Mouse (Mus musculus) telencephalon, adult 2 months (tissue): ENCODE data around the gene Galnt2.

Experiments
- DNase-seq: peaks from one replicate; pipeline ENCODE4 v3.0.0-alpha.2; 2011; ENCODE audit warnings: low read depth, low spot score

Gene Galnt2

GRCm38 (mm10) chr8:124321227-124321840 is 90.1 kb downstream of the Galnt2 start:
- no peak for DNase-seq

- no peak for DNase-seq
These were observed 92.2 kb downstream of the Galnt2 start for GRCm38 (mm10) chr8:124323356-124323755.

- no peak for DNase-seq
These were observed 97.1 kb downstream of the Galnt2 start for GRCm38 (mm10) chr8:124328259-124328658.

GRCm38 (mm10) chr8:124329690-124330089 is 98.5 kb downstream of the Galnt2 start:
- DNase-seq, result no peak

GRCm38 (mm10) chr8:124330433-124330832 is 99.2 kb downstream of the Galnt2 start:
- no peak for DNase-seq

- no peak for DNase-seq
These were observed 99.9 kb downstream of the Galnt2 start for GRCm38 (mm10) chr8:124331094-124331493.

- DNase-seq, result no peak
These were observed 100.5 kb downstream of the Galnt2 start for GRCm38 (mm10) chr8:124331706-124332105.

GRCm38 (mm10) chr8:124336302-124336701 is 105.1 kb downstream of the Galnt2 start:
- DNase-seq, result no peak

GRCm38 (mm10) chr8:124339742-124340141 is 108.6 kb downstream of the Galnt2 start:
- DNase-seq, result no peak

GRCm38 (mm10) chr8:124340360-124341068 is 109.3 kb downstream of the Galnt2 start:
- DNase-seq, result no peak

GRCm38 (mm10) chr8:124343151-124343550 is 112.0 kb downstream of the Galnt2 start:
- DNase-seq, result peak; percentile 34

GRCm38 (mm10) chr8:124343991-124344390 is 112.8 kb downstream of the Galnt2 start:
- DNase-seq, result no peak

GRCm38 (mm10) chr8:124345098-124345497 is 113.9 kb downstream of the Galnt2 start:
- DNase-seq, result no peak

GRCm38 (mm10) chr8:124346852-124347523 is 115.8 kb downstream of the Galnt2 start:
- DNase-seq, result no peak

GRCm38 (mm10) chr8:124348087-124348486 is 116.9 kb downstream of the Galnt2 start:
- no peak for DNase-seq

GRCm38 (mm10) chr8:124349663-124350062 is 118.5 kb downstream of the Galnt2 start:
- DNase-seq, result no peak

GRCm38 (mm10) chr8:124351636-124352035 is 120.4 kb downstream of the Galnt2 start:
- no peak for DNase-seq

GRCm38 (mm10) chr8:124360911-124361310 is 129.7 kb downstream of the Galnt2 start:
- DNase-seq, result no peak

- DNase-seq, result no peak
These were observed 130.7 kb downstream of the Galnt2 start for GRCm38 (mm10) chr8:124361773-124362427.

GRCm38 (mm10) chr8:124362589-124362988 is 131.4 kb downstream of the Galnt2 start:
- DNase-seq, result no peak

GRCm38 (mm10) chr8:124363337-124363736 is 132.1 kb downstream of the Galnt2 start:
- no peak for DNase-seq

GRCm38 (mm10) chr8:124368213-124368612 is 137.0 kb downstream of the Galnt2 start:
- no peak for DNase-seq
